Mouse (Mus musculus) layer of hippocampus, postnatal 10 days (tissue): ENCODE measurements at regions not wholly inside any gene's neighbourhood (a gene's known extent, or its start where the extent isn't known, plus 50 kb on each side); places are given as distances from the start of the nearest gene placed in this dataset.
"Not testable (repeated sequence)": the region's sequence is repeated elsewhere in the genome, so short reads cannot be mapped to it uniquely, and the experiment has no call there.

ENCODE experiments used
- DNase-seq, 2 experiments: peaks; one replicate each; pipeline ENCODE4 v3.0.0; 2021; ENCODE audit warnings: low spot score in 2 of 2

DNA sequence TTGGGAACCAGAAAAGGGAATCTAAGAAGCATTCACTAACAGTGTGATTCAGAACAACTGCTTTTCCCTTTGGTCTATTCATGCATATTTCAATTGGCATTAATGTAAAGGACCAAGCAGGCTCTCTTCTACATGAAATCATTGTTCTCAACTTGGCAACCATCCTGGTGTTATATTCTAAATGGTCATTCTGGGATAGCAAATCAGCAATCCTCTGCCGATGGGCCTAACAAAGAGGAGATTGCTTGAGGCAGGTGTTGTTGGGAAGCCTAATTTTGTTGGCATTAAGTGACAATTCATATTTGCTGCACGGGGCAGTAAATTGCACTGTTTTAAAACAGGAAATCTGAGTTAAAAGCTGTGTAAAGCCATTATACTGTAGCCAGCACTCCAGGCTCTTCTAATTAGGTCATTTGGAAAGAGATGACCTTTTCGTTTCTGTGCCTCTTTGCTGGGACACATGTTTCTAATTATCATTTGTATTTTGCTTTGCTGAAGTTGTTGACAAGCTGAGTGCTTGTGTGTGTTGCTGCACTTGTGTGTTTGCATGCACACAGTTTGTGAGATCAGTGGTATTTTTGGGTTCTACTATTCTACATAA is 275.4 kb downstream of the Cetn3 start:
- no peak for DNase-seq

DNA sequence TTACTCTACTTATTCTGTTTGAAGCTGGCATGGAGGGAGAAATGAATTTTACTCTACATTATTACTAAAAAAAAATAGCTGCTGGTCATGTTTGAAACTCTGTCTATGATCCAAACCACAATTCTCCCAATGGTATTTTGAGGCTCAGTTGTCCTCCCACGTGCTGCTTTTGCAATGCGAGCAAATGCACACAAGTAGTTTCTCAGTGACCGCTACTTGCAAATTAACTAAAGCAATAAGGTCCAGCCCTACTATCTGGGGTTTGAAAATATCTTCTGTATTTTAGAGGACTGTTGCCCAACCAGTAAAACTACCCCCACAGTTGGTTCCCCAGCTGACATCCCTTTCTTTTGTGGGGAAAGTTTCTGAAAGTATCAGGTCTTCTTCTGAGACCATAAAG is 276.0 kb downstream of the Cetn3 start:
- no peak for DNase-seq

DNA sequence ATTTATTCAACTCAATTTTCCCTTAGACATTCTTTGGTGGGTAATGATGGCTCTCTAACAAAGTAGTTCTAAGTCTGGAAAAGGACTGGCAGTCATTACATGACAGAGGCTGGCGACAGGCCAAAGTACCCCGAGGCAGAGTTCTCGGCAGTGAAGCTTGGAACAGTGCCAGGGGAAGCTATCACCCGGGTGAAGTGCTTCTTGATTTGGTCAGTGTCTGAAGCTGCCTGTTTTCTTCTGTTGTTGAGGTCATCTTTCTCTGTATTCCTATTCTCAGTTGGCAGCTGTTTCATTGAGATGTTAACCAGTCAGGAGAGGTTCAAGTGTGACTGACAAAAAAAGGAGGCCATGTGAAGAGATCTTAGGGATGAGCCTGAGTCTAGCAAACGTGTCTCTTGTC is 276.6 kb downstream of the Cetn3 start:
- DNase-seq = peak; percentile 19 to 29

DNA sequence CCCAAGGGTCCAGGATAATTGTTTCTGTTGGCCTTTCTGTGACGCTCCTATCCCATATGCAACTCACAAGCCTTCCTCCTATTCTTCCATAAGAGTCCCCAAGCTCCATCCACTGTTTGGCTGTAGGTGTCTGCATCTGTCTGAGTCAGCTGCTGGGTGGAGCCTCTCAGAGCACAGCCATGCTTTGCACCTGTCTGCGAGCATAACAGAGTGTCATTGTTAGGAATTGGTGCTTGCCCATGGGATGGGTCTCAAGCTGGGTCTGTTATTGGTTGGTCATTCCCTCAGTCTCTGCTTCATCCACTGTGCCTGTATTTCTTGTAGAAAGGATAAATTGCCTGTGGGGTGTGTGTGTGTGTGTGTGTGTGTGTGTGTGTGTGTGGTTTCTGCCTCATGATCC is 281.0 kb downstream of the Cetn3 start:
- DNase-seq = not testable (repeated sequence)

DNA sequence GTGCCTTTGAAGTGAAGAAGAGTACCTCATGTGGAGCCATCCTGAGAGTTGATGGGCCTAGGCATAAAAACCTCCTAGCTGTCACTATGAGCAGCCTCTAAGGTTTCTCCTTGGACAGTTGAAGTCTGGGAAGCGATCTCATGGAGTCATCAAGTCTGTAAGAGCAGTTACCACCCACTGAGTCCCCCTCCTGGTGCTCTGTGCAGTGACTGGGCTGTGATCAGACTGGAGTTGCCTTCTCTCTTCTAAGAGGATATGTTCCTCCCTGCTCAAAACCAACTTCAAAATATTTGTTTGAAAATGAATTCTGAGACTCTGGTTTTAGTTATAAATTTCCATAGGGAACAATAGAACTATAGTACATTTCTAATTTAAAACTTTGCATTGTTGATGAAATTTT is 283.3 kb downstream of the Cetn3 start:
- no peak for DNase-seq

- no peak for DNase-seq
These were observed 283.9 kb downstream of the Cetn3 start for GRCm38 (mm10) chr13:82066674-82067270.

DNA sequence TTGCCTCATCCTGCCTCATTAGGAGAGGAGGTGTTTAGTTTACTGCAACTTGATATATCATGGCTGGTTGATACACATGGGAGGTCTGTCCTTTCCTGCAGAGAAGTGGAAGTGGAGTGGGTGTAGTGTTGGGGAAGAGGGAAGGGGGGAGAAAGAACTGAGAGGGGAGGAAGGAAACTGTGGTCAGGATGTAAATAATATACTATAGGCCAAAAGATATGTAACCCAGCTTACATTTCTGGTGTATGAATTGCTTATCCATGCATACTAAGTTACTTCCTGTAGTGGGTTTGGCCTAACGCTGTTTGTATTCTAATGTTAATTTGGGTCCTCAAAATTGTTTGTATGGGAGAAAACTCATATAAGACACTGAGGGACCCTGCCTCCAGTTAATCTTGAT is 289.6 kb downstream of the Cetn3 start:
- DNase-seq = no peak

DNA sequence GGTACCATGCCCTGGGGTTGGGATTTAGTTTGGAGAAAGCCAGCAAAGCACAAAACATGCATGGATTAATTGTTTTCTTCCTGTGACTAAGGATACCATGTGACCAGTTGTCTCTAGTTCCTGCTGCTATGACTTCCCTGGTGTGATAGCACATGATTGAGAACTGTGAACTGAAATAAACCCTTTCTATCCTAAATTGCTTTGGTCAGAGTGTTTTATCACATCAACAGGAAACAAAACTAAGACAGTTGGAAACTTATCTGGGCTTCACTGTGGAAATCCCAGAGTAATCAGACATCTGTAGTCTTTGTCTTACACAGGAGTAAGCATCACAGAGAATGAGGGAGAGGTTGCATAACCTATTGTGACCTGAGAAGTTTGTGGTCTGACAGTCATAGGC is 290.5 kb downstream of the Cetn3 start:
- no peak for DNase-seq

- no peak for DNase-seq
These were observed 298.5 kb downstream of the Cetn3 start for GRCm38 (mm10) chr13:82081375-82081774.

DNA sequence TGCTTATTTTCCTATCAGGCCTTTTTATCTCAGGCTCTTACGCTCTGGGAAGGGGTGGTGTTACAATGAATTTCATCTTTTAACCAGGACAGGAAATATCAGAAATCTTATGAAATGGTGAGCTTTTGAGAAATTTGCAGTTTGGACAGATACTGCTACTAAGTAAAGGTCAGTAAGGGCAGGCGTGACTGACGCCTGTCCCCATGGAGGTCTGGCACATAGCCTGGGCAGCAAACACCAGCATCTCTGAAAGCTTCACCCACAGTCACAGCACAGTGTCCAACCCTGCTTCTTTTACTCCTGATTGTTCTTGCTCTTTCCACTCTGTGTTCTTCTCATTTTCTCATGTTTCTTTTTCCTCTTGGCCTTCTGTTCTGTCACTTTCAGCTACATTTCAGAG is 304.8 kb downstream of the Cetn3 start:
- DNase-seq = no peak

DNA sequence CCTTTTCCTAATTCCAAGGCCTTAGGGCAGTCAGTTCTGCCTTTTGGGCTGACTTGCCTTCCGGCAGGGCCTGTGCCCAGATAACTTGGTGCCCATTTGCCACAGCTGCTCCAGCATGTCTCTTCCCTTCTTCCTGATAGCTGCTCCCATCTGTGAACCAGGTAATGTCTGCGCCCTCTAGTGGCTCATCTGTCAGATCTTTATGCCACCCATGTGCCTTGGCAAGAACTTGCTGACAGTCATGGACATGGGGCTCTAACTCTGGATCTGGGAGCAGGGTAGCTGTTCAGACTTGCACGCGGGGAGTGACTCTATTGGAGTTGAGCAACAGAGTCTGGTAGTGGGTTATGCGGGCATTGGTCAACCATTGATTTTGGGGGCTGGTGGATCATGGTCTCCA is 309.3 kb downstream of the Cetn3 start:
- DNase-seq = peak in 1 of 2 experiments; percentile 15

DNA sequence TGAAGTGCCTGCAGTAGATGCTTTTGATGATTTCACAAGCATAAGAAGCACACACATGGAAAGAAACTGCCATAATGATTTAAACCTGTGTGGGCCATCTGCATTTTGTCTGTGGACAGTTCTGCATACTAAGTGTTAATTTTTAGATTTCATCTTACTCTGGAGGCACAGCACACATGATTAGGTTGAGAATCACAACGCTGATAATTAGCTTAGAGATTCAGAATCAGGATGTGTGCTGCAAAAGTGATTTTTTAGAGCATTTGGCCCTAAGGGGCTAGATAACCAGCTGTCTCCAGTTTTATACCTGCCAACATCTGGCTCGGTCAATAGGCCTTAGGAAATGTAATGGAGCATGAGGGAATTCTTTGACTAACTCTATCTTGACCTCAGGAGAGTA is 323.2 kb downstream of the Cetn3 start:
- DNase-seq = no peak

GRCm38 (mm10) chr13:82129777-82130735 is 347.2 kb downstream of the Cetn3 start:
- DNase-seq = no peak
